Mouse (Mus musculus) CH12.LX (cell line): ENCODE data around the gene Rph3al. TPM values are rescaled to one million over a fixed set of nuclear protein-coding genes. Genes with fewer than 3 reads are reported as not detected.

ENCODE experiments used
- DNase-seq: peaks from one replicate; pipeline ENCODE4 v3.0.0-alpha.2; 2013; ENCODE audit errors: extremely low read depth
- H3K27ac ChIP-seq: 2 replicates; pipeline ENCODE4 v1.5.1; 2012; ENCODE audit warnings: low read depth, mild to moderate bottlenecking, control low read depth, moderate library complexity; ENCODE audit not compliant: insufficient read depth
- H3K27me3 ChIP-seq: replicated peaks from 2 replicates; pipeline ENCODE3; 2012; ENCODE audit warnings: inconsistent platforms
- H3K36me3 ChIP-seq, 2 experiments: replicated peaks in 1 of 2; 2 replicates each; pipeline versions ENCODE3 to v1.6.1; 2012; ENCODE audit warnings: inconsistent platforms in 1 of 2, low read length in 1 of 2, mild to moderate bottlenecking in 1 of 2, mixed read lengths in 1 of 2, moderate library complexity in 1 of 2; ENCODE audit not compliant: control insufficient read depth in 1 of 2, insufficient read depth in 1 of 2
- H3K4me1 ChIP-seq, 2 experiments: 2 replicates each; pipeline ENCODE4 v1.6.1; 2012; ENCODE audit warnings: inconsistent platforms in 1 of 2, moderate library complexity in 1 of 2; ENCODE audit not compliant: insufficient read depth in 2 of 2, control insufficient read depth in 1 of 2
- H3K4me2 ChIP-seq: 2 replicates; pipeline ENCODE4 v1.6.1; 2012; ENCODE audit warnings: low read depth, mild to moderate bottlenecking, control low read depth; ENCODE audit not compliant: poor library complexity, insufficient read depth, severe bottlenecking
- H3K4me3 ChIP-seq, 3 experiments: fragments of 150-350 bp in 1 of 3; sonication (generic) in 1 of 3; replicated peaks in 1 of 3; 2 replicates each; pipeline versions ENCODE3 to v1.5.1; 2011 to 2012; ENCODE audit warnings: low read depth in 2 of 3, low read length in 2 of 3, mild to moderate bottlenecking in 2 of 3, moderate library complexity in 2 of 3, control low read depth in 1 of 3, improper control_type of control experiment in 1 of 3, inconsistent platforms in 1 of 3, mixed read lengths in 1 of 3; ENCODE audit not compliant: poor library complexity in 1 of 3
- H3K79me2 ChIP-seq: replicated peaks from 2 replicates; pipeline ENCODE4 v1.6.1; 2012; ENCODE audit warnings: mild to moderate bottlenecking, moderate library complexity; ENCODE audit not compliant: control insufficient read depth, poor library complexity, insufficient read depth, severe bottlenecking; ENCODE audit errors: extremely low read depth
- H3K9ac ChIP-seq: 2 replicates; pipeline ENCODE4 v1.6.1; 2012; ENCODE audit warnings: low read depth, mild to moderate bottlenecking, control low read depth, moderate library complexity; ENCODE audit not compliant: insufficient read depth
- H3K9me3 ChIP-seq: replicated peaks from 2 replicates; pipeline ENCODE3; 2012; ENCODE audit warnings: low read length, inconsistent platforms, mixed read lengths
- BHLHE40 ChIP-seq: IDR thresholded peaks from 2 replicates; pipeline ENCODE4 v1.6.1; 2011; ENCODE audit warnings: mild to moderate bottlenecking, low read depth, low read length, improper control_type of control experiment
- E2F4 ChIP-seq: IDR thresholded peaks from 2 replicates; pipeline ENCODE4 v1.6.1; 2011; ENCODE audit warnings: low read depth, low read length, improper control_type of control experiment; ENCODE audit not compliant: insufficient replicate concordance
- GABPA ChIP-seq: IDR thresholded peaks from 2 replicates; pipeline ENCODE4 v1.6.1; 2012; ENCODE audit warnings: low read depth, low read length, improper control_type of control experiment, inconsistent platforms; ENCODE audit not compliant: insufficient replicate concordance
- HCFC1 ChIP-seq: IDR thresholded peaks from 2 replicates; pipeline ENCODE4 v1.6.1; 2012; ENCODE audit warnings: low read depth, mild to moderate bottlenecking, inconsistent platforms, low read length, improper control_type of control experiment
- IRF4 ChIP-seq: IDR thresholded peaks from 2 replicates; pipeline ENCODE4 v1.6.1; 2014; ENCODE audit warnings: low read depth, mild to moderate bottlenecking, inconsistent platforms, low read length, improper control_type of control experiment
- JUND ChIP-seq: conservative IDR thresholded peaks from 2 replicates; pipeline ENCODE4 v1.6.1; 2011; ENCODE audit warnings: low read depth, low read length, improper control_type of control experiment
- MAFK ChIP-seq: IDR thresholded peaks from 2 replicates; pipeline ENCODE4 v1.6.1; 2011; ENCODE audit warnings: low read length, improper control_type of control experiment; ENCODE audit not compliant: insufficient replicate concordance
- MAZ ChIP-seq: IDR thresholded peaks from 2 replicates; pipeline ENCODE4 v1.6.1; 2012; ENCODE audit warnings: low read depth, mild to moderate bottlenecking, inconsistent platforms, low read length, improper control_type of control experiment, moderate library complexity
- NRF1 ChIP-seq: IDR thresholded peaks from 2 replicates; pipeline ENCODE4 v1.6.1; 2014; ENCODE audit warnings: low read depth, mild to moderate bottlenecking, inconsistent platforms, low read length, improper control_type of control experiment, moderate library complexity
- POLR2A ChIP-seq: IDR thresholded peaks from 2 replicates; pipeline ENCODE4 v1.6.1; 2011; ENCODE audit warnings: low read depth, mild to moderate bottlenecking, improper control_type of control experiment, low read length
- RCOR1 ChIP-seq: conservative IDR thresholded peaks from 2 replicates; pipeline ENCODE4 v1.6.1; 2012; ENCODE audit warnings: low read depth, mild to moderate bottlenecking, inconsistent platforms, low read length, improper control_type of control experiment
- TBP ChIP-seq: conservative IDR thresholded peaks from 2 replicates; pipeline ENCODE4 v1.6.1; 2011; ENCODE audit warnings: low read depth, low read length, improper control_type of control experiment
- TCF12 ChIP-seq: IDR thresholded peaks from 2 replicates; pipeline ENCODE4 v1.6.1; 2014; ENCODE audit warnings: low read depth, mild to moderate bottlenecking, inconsistent platforms, low read length, improper control_type of control experiment
- USF2 ChIP-seq: conservative IDR thresholded peaks from 2 replicates; pipeline ENCODE4 v1.6.1; 2011; ENCODE audit warnings: low read depth, low read length, improper control_type of control experiment
- ZKSCAN1 ChIP-seq: IDR thresholded peaks from 2 replicates; pipeline ENCODE4 v1.6.1; 2012; ENCODE audit warnings: low read depth, inconsistent platforms, low read length, improper control_type of control experiment, borderline replicate concordance
- ZNF384 ChIP-seq: IDR thresholded peaks from 2 replicates; pipeline ENCODE4 v1.6.1; 2012; ENCODE audit warnings: low read depth, low read length, improper control_type of control experiment, inconsistent platforms
- dilution Hi-C: fragments of 300-500 bp; cut with MboI; formaldehyde crosslinking; loops from 2 replicates; pipeline ENCODE4 v1.14.3; 2020; ENCODE audit warnings: low sequenced_read_pairs; ENCODE audit not compliant: extremely low pct_unique_long_range_greater_than_20kb, extremely low pct_ligation_motif_present
- in situ Hi-C: fragments of 300-500 bp; cut with MboI; formaldehyde crosslinking; loops from 3 replicates; pipeline ENCODE4 v1.14.3; 2019; ENCODE audit warnings: low sequenced_read_pairs, low pct_ligation_motif_present, low pct_unique_long_range_greater_than_20kb, mixed read lengths
- polyA plus RNA-seq: library from polyadenylated mRNA; unstranded; fragments of >175 nt; gene quantifications from 2 replicates; pipeline ENCODE4 v1.2.1, GENCODE M21; 2012; ENCODE audit warnings: low read depth; ENCODE audit not compliant: insufficient read length
- total RNA-seq, 2 experiments: library from RNA; depleted of rRNA; stranded (reverse); fragments of 300-350 nt in 1 of 2; fragments of >200 nt in 1 of 2; gene quantifications; 2 replicates each; pipeline ENCODE4 v1.2.3; 2012 to 2014

Gene Rph3al
- 0.21 and 0.34 TPM in 2 replicates for total RNA-seq (2012; rRNA removed)
- 0.16 TPM in 1 of 2 replicates, not detected in the other for total RNA-seq (2014; rRNA removed)
- 0.39 and 0.55 TPM in 2 replicates for polyA plus RNA-seq

DNA sequence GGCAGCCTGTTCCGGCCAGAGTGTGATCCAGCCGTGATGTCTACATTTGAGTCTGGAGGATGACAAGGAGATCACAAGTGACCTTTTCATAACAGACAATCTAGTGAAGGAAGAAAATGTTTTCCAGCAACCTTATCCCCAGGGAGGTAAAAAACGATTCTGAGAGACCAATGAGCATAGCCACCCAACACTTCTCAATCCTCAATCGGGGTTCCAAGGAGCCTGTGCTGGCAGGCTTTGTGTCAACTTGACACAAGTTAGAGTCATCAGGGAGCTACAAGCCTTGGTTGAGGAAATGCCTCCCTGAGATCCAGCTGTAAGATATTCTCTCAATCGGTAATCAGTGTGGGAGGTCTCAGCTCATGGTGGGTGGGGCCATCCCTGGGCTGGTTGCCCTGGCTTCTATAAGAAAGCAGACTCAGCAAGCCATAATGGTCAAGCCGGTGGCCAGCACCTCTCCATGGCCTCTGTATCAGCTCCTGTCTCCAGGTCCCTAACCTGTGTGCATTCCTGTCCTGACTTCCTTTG is at the start of gene Rph3al:
Rph3al (minus strand) TSS at position 51 of the 528 bp plus-strand sequence.
- dilution Hi-C loops (no loop called here), in situ Hi-C loops (no loop called here)
- Histone ChIP-seq H3K27me3 (peaks cover 10% of the 10 kb centered on the region), H3K27ac (no peak within 1 kb of the TSS), H3K4me1 (peaks cover 0 to 15% of the 10 kb centered on the region in 2 experiments; a peak in 2 of 4 replicates), H3K4me2 (no peak within 1 kb of the TSS), H3K4me3 (no peak within 1 kb of the TSS), H3K9ac (no peak within 1 kb of the TSS), H3K9me3 (peaks cover 9% of the 10 kb centered on the region), H3K79me2 (no peaks in the 10 kb centered on the region), H3K36me3 (no peaks in the 10 kb centered on the region)
- TF ChIP-seq ZNF384, result no peak
- no peak for TF ChIP-seq IRF4
- no peak for TF ChIP-seq POLR2A
- TF ChIP-seq TCF12, result no peak
- TF ChIP-seq USF2, result no peak
- TF ChIP-seq ZKSCAN1, result no peak
- TF ChIP-seq E2F4, result no peak
- no peak for TF ChIP-seq RCOR1
- no peak for TF ChIP-seq TBP
- no peak for TF ChIP-seq NRF1
- no peak for TF ChIP-seq HCFC1
- no peak for TF ChIP-seq MAZ
- TF ChIP-seq GABPA, result no peak
- DNase-seq, result no peak

DNA sequence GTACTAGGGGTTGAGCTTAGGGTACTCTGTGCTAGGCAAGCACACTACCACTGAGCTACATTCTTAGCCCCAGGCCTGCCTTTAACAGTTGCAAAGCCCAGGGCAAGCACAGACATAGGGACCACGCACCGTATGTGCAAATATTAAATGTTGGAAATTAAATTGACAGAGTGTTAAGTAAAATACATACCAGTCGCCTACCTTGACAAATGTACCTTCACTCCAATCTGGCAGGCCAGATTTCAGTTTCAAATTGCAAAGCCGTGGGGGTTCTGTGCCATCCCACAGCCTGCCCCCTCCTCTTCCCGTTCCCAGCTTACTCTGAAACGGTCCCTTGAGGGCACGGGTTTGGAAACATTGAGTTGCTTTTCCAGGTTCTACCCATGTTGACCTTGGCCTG is 47.7 kb upstream of the Rph3al start:
- dilution Hi-C loops, result no loop called here
- H3K79me2 ChIP-seq, result no peaks in the 10 kb centered on the region
- peaks cover 10% of the 10 kb centered on the region for H3K27me3 ChIP-seq
- TF ChIP-seq MAFK, result no peak
- no peak for TF ChIP-seq USF2
- no peak for TF ChIP-seq E2F4
- TF ChIP-seq HCFC1, result no peak
- no peak for TF ChIP-seq BHLHE40
- no peak for TF ChIP-seq MAZ
- no peak for TF ChIP-seq JUND
- no peak for TF ChIP-seq ZNF384
- TF ChIP-seq RCOR1, result no peak
- no peaks in the 10 kb centered on the region; a peak in 1 of 4 replicates for H3K4me1 ChIP-seq
- H3K4me3 ChIP-seq, result no peak overlapping the region
- H3K9me3 ChIP-seq, result no peaks in the 10 kb centered on the region
- DNase-seq, result no peak
- in situ Hi-C loops, result no loop called here
- H3K4me2 ChIP-seq, result no peak overlapping the region
- no peak overlapping the region for H3K27ac ChIP-seq
- no peaks in the 10 kb centered on the region for H3K36me3 ChIP-seq
- H3K9ac ChIP-seq, result no peak overlapping the region
